Mouse (Mus musculus): Measurements from ENCODE around the gene Tenm4.

DNA sequence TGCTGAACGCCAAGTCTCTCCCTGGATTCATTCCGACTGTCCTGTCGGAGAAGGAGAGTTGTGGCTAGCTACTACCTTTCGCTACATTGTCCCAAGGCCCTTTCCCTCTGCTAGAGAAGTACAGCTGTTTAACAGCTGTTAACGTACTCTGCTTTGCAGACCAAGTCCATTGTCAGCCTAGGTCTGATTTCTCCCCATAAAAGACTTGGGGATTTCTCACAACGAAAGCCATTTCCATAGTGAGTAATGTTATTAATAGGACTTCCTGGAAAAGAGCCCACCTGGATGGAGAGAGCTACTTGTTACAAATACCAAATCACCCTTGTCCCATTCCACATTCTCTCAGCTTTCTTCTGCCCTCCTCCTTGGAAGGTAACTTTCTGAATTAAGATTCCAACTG lies 417.5 kb downstream of the Tenm4 start:
- TF ChIP-seq CTCF (IDR thresholded peaks at IDR 0.05) (no peak), EP300 (IDR thresholded peaks at IDR 0.05) (no peak)

Data from lung, postnatal 0 days (tissue).